Mouse (Mus musculus) embryonic facial prominence, embryonic 10.5 days (tissue): ENCODE data around the gene C030005K15Rik. TPM values are rescaled to one million over a fixed set of nuclear protein-coding genes. Genes with fewer than 3 reads are reported as not detected.

Experiments
- DNase-seq: peaks from one replicate; pipeline ENCODE4 v3.0.0-alpha.2; 2017; ENCODE audit warnings: low spot score
- H3K27ac ChIP-seq: fragments of 300-500 bp; sonication (generic); replicated peaks from 2 replicates; pipeline ENCODE4 v1.5.1; 2016; ENCODE audit warnings: mild to moderate bottlenecking
- H3K27me3 ChIP-seq: fragments of 300-500 bp; sonication (generic); replicated peaks from 2 replicates; pipeline ENCODE4 v1.6.1; 2016; ENCODE audit warnings: low read depth, mild to moderate bottlenecking; ENCODE audit not compliant: poor library complexity, severe bottlenecking
- H3K36me3 ChIP-seq: fragments of 300-500 bp; sonication (generic); replicated peaks from 2 replicates; pipeline ENCODE4 v1.6.1; 2016; ENCODE audit warnings: mild to moderate bottlenecking, moderate library complexity
- H3K4me1 ChIP-seq: fragments of 300-500 bp; sonication (generic); 2 replicates; pipeline ENCODE4 v1.6.1; 2016
- H3K4me3 ChIP-seq: fragments of 300-500 bp; sonication (generic); 2 replicates; pipeline ENCODE4 v1.5.1; 2016; ENCODE audit warnings: mild to moderate bottlenecking, moderate library complexity
- H3K9me3 ChIP-seq: fragments of 300-500 bp; sonication (generic); 2 replicates; pipeline ENCODE4 v1.6.1; 2016; ENCODE audit warnings: mild to moderate bottlenecking
- WGBS: fragments of 180-500 bp; shearing (Covaris S2); methylation state at CpG from one replicate; pipeline ENCODE4 v1.1.7; 2016; 5-methylcytosine and 5-hydroxymethylcytosine counted together
- polyA plus RNA-seq: library from polyadenylated mRNA; unstranded; fragments of >200 nt; fragmentation: Nextera tagmentation; extraction: Ambion mirVana; gene quantifications from 2 replicates; pipeline ENCODE4 v1.2.1, GENCODE M21; 2016

Gene C030005K15Rik
- polyA plus RNA-seq, 1 experiment from 2014 or later = not detected

DNA sequence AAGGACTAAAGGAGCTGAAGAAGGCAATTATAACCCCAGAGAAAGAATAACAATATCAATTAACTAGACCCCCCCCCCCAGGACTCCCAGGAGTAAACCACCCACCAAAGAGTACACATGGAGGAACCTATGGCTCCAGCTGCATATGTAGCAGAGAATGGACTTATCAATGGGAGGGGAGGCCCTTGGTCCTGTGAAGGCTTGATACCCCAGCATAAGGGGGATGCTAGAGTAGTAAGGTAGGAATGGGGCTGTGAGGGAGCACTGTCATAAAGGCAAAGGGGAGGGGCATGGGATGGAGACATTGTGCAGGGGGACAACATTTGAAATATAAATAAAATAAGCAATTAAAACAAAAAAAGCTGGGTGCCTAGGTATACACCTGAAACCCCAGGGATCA, 24.2 kb downstream of the C030005K15Rik start:
- Histone ChIP-seq H3K9me3 (no peaks in the 10 kb centered on the region), H3K27ac (no peak overlapping the region), H3K27me3 (no peaks in the 10 kb centered on the region), H3K4me1 (0 out of 2 replicates have a peak, but pooled peaks cover 3% of the 10 kb centered on the region), H3K4me3 (no peak overlapping the region), H3K36me3 (no peaks in the 10 kb centered on the region)
- DNase-seq = no peak

- H3K4me1 ChIP-seq = no peaks in the 10 kb centered on the region
- WGBS = 92% methylated on average over 37 of the region's 37 CpGs
- H3K9me3 ChIP-seq = peaks cover 7% of the 10 kb centered on the region
- no peak for DNase-seq
- H3K27ac ChIP-seq = no peak overlapping the region
- no peaks in the 10 kb centered on the region for H3K27me3 ChIP-seq
- H3K4me3 ChIP-seq = no peak overlapping the region
- no peaks in the 10 kb centered on the region for H3K36me3 ChIP-seq
Observed at GRCm38 (mm10) chr10:97693398-97694135, 33.0 kb downstream of the C030005K15Rik start.

- Histone ChIP-seq H3K4me3 (no peak within 1 kb of the TSS), H3K27me3 (no peaks in the 10 kb centered on the region), H3K36me3 (no peaks in the 10 kb centered on the region), H3K27ac (no peak within 1 kb of the TSS), H3K4me1 (no peaks in the 10 kb centered on the region), H3K9me3 (peaks cover 7% of the 10 kb centered on the region)
- no peak for DNase-seq
- 80% methylated on average over 20 of the region's 20 CpGs for WGBS
Observed at GRCm38 (mm10) chr10:97692913-97693312, 33.6 kb downstream of the C030005K15Rik start, which contains the start of gene Ccer1. Gene Ccer1 (plus strand): TSS chr10:97693059.

- Histone ChIP-seq H3K36me3 (no peaks in the 10 kb centered on the region), H3K9me3 (peaks cover 7% of the 10 kb centered on the region), H3K4me1 (no peaks in the 10 kb centered on the region), H3K27me3 (no peaks in the 10 kb centered on the region), H3K4me3 (no peak overlapping the region), H3K27ac (no peak overlapping the region)
- WGBS = 84% methylated on average over 3 of the region's 3 CpGs
- no peak for DNase-seq
Observed at GRCm38 (mm10) chr10:97689425-97689824, 37.1 kb downstream of the C030005K15Rik start.

DNA sequence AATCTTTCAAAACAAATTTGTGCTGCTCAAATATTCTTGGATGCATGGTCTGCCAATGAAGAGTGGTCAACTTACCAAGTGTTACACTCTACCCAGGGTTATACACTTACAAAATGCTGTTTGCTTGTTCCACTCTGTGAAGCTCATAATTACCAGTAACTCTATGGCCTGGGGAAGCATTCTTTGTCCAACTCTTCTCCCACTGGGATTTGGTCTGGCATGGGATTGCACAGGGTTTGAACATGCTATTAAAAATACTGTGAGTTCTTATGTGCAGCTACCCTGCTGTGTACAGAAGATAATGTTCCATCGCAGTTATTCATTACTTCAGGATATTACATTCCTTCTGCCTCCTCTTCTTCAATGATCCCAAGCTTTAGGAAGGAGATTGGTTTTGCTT, 39.4 kb downstream of the C030005K15Rik start:
- 90% methylated on average over 1 of the region's 1 CpGs for WGBS
- H3K27ac ChIP-seq = no peak overlapping the region
- no peaks in the 10 kb centered on the region for H3K9me3 ChIP-seq
- no peaks in the 10 kb centered on the region for H3K27me3 ChIP-seq
- H3K4me1 ChIP-seq = no peaks in the 10 kb centered on the region
- no peak for DNase-seq
- H3K36me3 ChIP-seq = no peaks in the 10 kb centered on the region
- H3K4me3 ChIP-seq = no peak overlapping the region

DNA sequence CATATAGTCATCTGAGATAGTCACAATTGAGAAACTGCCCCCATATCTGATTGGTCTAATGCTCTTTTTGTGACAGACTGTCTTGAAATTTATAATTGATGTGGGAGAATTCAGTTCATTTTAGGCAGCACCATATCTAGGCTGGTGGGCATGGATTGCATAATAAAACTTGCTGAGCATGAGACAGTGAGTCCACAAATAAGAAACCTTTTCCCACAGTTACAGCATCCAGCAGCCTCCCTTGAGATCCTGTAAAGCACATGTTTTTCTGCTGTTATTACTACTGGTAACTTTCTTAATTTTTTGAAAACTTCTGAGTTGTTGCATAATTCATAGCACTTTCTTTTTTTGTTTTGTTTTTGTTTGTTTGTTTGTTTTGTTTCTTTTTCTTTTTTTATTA, 43.6 kb downstream of the C030005K15Rik start:
- Histone ChIP-seq H3K27ac (no peak overlapping the region), H3K4me1 (no peaks in the 10 kb centered on the region), H3K9me3 (no peaks in the 10 kb centered on the region), H3K4me3 (no peak overlapping the region), H3K36me3 (no peaks in the 10 kb centered on the region), H3K27me3 (no peaks in the 10 kb centered on the region)
- DNase-seq = no peak

Other genes starting within 250 kb of the C030005K15Rik start
- 2.7 and 4.9 TPM in 2 replicates for gene Dcn, start 247.1 kb downstream of the C030005K15Rik start, polyA plus RNA-seq
- 18.8 and 33.3 TPM in 2 replicates for gene Lum, start 161.6 kb downstream of the C030005K15Rik start, polyA plus RNA-seq
- gene Kera, start 119.9 kb downstream of the C030005K15Rik start, polyA plus RNA-seq = 0.20 and 0.34 TPM in 2 replicates
- gene Epyc, start 82.7 kb downstream of the C030005K15Rik start, polyA plus RNA-seq = 0.19 and 0.30 TPM in 2 replicates
- gene Ccer1, start 33.7 kb downstream of the C030005K15Rik start, polyA plus RNA-seq = not detected in 2 replicates